Mouse (Mus musculus) lung, adult 2 months (tissue): ENCODE results near the gene Myo1g.

ENCODE experiments used
- CTCF ChIP-seq: fragments of 200-500 bp; IDR thresholded peaks from 2 replicates; pipeline ENCODE4 v1.5.1; 2011; ENCODE audit warnings: mild to moderate bottlenecking, low read length, control low read depth; ENCODE audit not compliant: insufficient read depth
- POLR2A ChIP-seq: fragments of 200-500 bp; IDR thresholded peaks from 2 replicates; pipeline ENCODE4 v1.6.1; 2011; ENCODE audit warnings: low read depth, mild to moderate bottlenecking, control low read depth, low read length, borderline replicate concordance; ENCODE audit errors: extremely low read depth

GRCm38 (mm10) chr11:6476876-6477275 is 43.9 kb downstream of the Myo1g start:
- TF ChIP-seq CTCF (no peak), POLR2A (no peak)
